Mouse (Mus musculus): Measurements from ENCODE around the gene Ninl.
A peak's percentile ranks its signal among the peaks of the same experiment; 100 is the strongest.

Gene Ninl

GRCm38 (mm10) chr2:150997618-150998017, 41.6 kb downstream of the Ninl start:
- no peak for DNase-seq (ENCODE audit: low spot score)

- DNase-seq (ENCODE audit: low spot score) = no peak
These were observed 43.9 kb downstream of the Ninl start for GRCm38 (mm10) chr2:150995324-150995723.

DNA sequence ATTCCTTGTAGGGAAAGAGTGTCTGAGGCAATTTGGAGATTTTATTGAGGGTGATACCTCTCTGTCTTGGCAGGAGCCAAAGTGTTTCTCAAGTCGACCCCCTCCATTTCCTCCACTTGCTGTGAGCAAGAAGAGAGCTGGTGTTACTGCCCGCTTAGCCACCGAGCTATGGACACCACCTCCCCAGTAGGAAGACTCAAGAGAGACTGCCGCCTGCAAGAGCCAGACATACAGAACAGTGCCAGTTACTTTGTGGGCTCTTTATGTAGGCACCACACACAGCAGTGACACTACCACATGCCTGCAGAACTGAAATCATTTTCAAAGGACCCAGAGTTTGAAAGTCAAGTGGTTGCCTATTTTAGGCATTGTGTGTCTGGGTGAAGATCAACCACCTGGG, 48.1 kb downstream of the Ninl start:
- DNase-seq (ENCODE audit: low spot score) = no peak

- no peak for DNase-seq (ENCODE audit: low spot score)
These were observed 48.7 kb downstream of the Ninl start for GRCm38 (mm10) chr2:150990506-150990905.

DNA sequence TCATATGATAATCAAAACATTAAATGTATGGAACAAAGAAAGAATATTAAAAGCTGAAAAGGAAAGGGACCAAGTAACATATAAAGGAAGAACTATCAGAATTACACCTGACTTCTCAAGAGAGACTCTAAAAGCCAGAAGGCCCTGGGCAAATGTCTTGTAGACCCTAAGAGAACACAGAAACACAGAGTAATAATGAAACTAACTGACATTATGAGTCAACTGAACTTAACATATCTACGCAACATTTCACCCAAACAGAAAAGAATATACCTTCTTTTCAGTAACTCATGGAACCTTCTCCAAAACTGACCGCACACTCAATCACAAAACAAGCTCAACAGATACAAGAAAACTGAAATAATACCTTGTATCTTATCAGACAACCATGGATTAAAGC, 53.8 kb downstream of the Ninl start:
- DNase-seq (ENCODE audit: low spot score) = no peak

GRCm38 (mm10) chr2:150982051-150982450, 57.1 kb downstream of the Ninl start:
- no peak for DNase-seq (ENCODE audit: low spot score)

GRCm38 (mm10) chr2:150981524-150981923, 57.7 kb downstream of the Ninl start:
- no peak for DNase-seq (ENCODE audit: low spot score)

- no peak for DNase-seq (ENCODE audit: low spot score)
These were observed 59.1 kb downstream of the Ninl start for GRCm38 (mm10) chr2:150979861-150980620.

GRCm38 (mm10) chr2:150978791-150979190, 60.4 kb downstream of the Ninl start:
- no peak for DNase-seq (ENCODE audit: low spot score)

GRCm38 (mm10) chr2:150977676-150978075, 61.5 kb downstream of the Ninl start:
- no peak for DNase-seq (ENCODE audit: low spot score)

GRCm38 (mm10) chr2:150976871-150977270, 62.3 kb downstream of the Ninl start:
- DNase-seq (ENCODE audit: low spot score) = no peak

DNA sequence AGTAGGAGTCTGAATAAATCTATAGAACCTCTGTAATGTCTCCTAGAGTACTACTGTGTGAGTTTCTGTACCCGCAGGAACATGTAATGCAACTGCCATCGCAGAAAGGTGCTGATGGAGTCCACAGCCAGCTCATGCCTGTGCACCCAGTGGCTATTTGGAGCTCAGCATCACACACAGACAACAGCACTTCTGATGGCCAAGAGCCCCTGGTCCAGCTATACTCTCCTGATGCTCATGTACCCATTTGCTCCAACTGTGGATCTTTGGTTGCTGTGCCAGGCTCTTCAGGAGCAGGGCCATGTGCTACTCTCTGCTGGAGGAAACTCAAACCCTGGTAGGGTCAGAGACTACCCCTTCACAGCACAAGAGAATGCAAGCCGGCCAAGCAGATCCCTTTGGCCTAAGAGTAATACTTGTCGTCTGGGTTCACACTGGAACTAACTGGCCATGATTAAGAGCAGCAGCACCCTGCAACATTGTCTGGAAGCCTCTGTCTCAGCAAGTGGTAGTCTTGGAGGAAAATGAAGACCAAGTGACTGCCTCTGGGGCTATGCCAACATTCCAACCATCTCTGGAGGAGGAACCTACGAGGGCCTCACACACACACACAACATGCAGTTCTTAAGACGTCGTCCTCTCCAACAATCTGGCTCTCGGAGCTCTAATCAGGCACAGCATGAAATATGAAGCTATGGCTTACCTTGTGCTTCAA, 65.6 kb downstream of the Ninl start:
- DNase-seq (ENCODE audit: low spot score) = no peak

DNA sequence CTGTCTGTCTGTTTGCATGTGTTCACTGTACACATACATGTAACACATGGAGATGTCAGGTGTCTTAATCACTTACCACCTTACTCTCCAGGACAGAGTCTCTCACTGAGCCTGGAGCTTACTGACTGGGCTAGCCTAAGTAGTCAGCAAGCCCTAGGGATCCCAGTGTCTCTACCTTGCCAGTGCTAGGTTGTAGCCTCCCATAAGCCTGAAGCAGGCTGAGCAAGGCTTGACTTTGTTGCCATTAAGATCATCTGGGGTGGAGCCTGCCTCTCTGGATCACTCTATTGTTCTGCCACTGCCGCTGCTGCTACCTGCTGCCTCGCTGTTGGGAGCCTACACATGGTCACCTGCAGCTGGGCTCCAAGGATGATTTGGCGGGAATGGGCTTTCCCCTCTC, 66.5 kb downstream of the Ninl start:
- DNase-seq (ENCODE audit: low spot score) = no peak

DNA sequence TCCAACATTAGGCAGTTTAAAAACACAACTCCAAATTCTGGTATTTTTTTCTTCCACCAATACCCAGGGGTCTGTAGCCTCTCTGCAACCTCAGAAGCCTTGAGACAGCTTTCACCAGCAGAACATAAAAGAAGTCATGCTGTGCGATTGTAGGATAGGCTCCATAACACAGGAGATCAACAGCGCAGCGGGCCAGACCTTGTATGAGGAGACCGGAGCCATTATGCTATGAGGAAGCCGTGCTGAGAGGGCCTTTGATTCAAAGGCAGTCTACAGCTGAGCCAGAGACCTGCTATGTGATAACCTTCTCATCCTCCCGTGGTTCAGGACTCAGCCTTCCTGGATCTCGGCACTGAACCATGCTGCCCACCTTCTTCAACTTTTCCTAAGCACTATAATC, 67.3 kb downstream of the Ninl start:
- no peak for DNase-seq (ENCODE audit: low spot score)

GRCm38 (mm10) chr2:150969231-150969630, 70.0 kb downstream of the Ninl start:
- no peak for DNase-seq (ENCODE audit: low spot score)

DNA sequence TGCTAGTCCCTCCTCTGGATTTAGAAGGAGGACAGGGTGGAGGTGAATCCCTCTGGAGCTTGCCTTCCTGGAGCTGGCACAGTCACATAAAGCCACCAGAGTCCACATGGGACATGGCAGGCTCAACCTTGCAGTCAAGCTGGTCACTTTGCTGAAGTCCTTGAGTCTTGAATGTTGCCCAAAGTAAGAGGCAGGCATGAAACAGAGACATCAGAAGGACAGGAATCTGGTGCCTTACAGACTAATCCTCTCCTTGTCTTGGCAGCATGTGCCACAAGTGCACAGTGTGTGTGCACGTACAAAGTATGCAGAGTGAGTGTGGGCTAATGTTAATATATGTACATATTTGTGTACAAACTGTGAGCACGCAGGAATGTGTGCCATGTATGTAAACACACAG, 71.7 kb downstream of the Ninl start:
- no peak for DNase-seq (ENCODE audit: low spot score)

DNA sequence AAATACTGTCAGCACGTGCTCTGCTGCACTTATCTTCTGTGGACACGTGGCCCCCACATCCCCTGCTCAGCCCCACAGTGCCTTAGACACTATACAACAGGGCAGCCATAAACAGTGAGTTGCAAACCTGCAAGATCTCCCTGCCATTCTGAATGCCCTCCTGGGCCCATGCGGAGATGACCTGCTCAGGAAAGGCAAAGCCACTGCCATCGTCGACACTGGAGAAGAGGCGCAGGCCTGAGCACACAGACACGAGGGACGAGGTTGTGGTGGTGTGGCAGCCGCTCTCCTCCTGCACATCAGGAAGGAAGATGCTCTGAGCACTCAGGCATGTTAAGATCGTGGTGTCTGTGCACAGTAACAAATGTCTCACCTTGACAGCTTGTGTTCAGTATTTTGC, 73.2 kb downstream of the Ninl start:
- no peak for DNase-seq (ENCODE audit: low spot score)

DNA sequence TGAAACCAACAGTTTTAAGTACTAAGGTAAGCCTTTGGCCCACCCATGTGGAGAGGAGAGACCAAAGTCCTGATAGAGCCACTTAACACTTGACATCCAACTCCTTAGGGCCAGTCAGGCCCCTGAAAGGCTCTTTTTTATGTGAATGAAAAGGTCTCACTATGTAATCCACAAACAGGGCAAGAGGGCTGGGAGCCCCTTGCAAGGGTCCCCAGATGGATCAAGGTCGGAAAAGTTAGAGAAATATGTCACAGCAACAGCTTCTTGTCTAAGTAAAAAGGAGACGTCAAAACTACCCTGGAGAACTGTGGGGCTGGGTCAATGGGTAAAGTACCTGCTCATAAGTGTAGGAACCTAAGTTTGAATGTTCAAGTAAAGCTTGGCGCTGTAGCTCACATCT, 74.5 kb downstream of the Ninl start:
- DNase-seq (ENCODE audit: low spot score) = no peak

- DNase-seq (ENCODE audit: low spot score) = no peak
These were observed 75.9 kb downstream of the Ninl start for GRCm38 (mm10) chr2:150963246-150963645.

DNA sequence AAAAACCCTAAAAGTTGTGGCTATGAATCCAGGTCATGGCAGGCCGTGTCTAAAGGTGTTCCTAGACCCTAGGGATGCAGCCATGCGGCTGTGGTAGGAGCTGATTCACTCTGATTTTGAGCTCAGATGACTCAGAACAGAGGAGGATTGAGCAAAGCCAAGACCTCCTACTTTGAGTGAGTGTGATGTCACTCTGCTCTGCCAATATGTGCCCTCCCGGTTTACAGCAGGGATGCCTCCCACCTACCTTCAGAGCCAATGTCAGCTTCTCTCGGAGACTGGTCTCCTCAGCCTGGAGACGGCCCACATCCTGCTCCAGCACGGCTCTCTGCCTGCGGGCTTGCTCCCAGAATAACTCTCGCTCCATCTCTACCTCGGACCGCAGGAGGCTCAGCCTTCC, 79.7 kb downstream of the Ninl start:
- DNase-seq (ENCODE audit: low spot score) = peak; percentile 17

DNA sequence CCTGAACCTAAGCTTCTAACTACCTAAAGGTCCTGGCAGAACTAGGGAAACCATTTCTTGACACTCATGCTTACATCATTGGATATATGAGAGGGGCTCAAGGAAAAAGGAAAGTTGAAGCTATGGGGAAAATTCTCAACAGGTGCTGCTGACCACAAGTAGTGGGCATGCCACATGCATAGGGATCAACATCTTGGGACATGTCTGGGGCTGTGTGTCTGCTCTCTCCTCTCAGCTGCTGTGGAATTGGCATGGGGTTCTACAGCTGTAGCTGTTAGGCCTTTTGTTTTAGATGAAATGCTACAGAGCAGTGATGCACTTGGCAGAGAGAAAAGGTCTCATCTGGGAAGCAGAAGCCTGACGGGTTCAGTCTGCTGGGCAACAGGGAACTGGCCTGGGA, 83.3 kb downstream of the Ninl start:
- no peak for DNase-seq (ENCODE audit: low spot score)

- no peak for DNase-seq (ENCODE audit: low spot score)
These were observed 88.0 kb downstream of the Ninl start for GRCm38 (mm10) chr2:150951201-150951600.

DNA sequence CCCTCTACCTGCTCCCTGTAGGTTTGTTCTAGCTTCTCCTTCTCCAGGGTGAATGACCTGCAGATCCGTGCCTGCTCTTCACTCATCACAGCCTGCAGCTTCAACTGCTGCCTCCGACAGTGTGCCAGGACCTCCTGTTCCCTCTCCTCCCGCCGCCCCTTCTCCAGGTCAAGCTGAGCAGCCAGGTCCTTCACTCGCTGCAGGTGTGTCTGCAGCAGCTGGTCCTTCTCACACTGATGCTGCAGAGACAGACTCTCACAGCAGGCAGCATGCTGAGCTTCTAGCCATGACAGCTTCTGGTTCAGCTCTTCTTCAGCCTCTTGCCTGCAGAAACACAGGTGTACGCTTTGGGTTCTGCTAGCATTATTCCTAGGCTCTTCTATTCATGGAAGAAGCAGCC, 89.1 kb downstream of the Ninl start:
- no peak for DNase-seq (ENCODE audit: low spot score)

GRCm38 (mm10) chr2:150949652-150950051, 89.5 kb downstream of the Ninl start:
- no peak for DNase-seq (ENCODE audit: low spot score)

All from layer of hippocampus, adult 11-12 months (tissue).